Mouse (Mus musculus): Measurements from ENCODE around the gene Wdtc1. TPM values are rescaled to one million over a fixed set of nuclear protein-coding genes. Genes with fewer than 3 reads are reported as not detected.

The Wdtc1 gene
- total and polyA plus RNA-seq, 3 experiments = 61.8 to 96.1 (median 73.6) TPM

GRCm38 (mm10) chr4:133314896-133315295 lies 38.4 kb downstream of the Wdtc1 start:
- Histone ChIP-seq H3K4me1 (ENCODE audit: control insufficient read depth, insufficient read depth, low read length) (peaks cover 3% of the 10 kb centered on the region; the same call in 1 of the 2 replicates), H3K27ac (peak overlapping the region; percentile 68), H3K9ac (ENCODE audit: low read depth, low read length) (no peak overlapping the region), H3K27me3 (ENCODE audit: control insufficient read depth, insufficient read depth, low read length) (no peaks in the 10 kb centered on the region), H3K4me3 (no peak overlapping the region), H3K79me2 (replicated peaks; ENCODE audit: control insufficient read depth, insufficient read depth, low read length) (no peaks in the 10 kb centered on the region), H3K36me3 (ENCODE audit: control insufficient read depth, insufficient read depth, low read length) (peaks cover 2% of the 10 kb centered on the region; the same call in 1 of the 2 replicates)
- peak; percentile 77 to 84 for DNase-seq
- intact Hi-C loops (cut with DNase I) = no loop called here
- no peak for TF ChIP-seq POLR2A (IDR thresholded peaks at IDR 0.05; ENCODE audit: insufficient read depth, low read depth, low read length)
- TF ChIP-seq CTCF (IDR thresholded peaks at IDR 0.05) = peak; percentile 21; the same call in 1 of the 2 replicates
- TF ChIP-seq EP300 (IDR thresholded peaks at IDR 0.05; ENCODE audit: insufficient read depth, low read depth, low read length) = peak; percentile 98
- 42% methylated on average over 8 of the region's 8 CpGs for WGBS

DNA sequence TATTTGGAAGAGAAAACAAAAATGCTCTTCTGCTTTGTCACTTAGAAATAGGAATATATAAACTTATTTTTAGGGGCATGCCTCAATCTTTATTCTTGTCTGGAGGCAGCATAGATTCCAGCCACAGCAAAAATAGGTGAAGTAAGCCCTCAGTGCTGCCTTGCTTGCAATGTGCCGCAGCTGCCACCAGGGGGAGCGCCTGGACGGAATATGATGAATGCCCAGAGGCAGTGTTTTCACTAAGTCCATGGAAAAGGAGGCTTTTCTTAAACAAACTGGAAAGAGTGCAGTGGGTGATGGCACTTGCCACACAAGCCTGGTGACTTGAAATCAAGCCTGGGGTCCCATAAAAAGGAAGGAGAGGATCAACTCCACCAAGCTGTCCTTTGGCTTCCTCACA lies 43.3 kb downstream of the Wdtc1 start:
- Histone ChIP-seq H3K27me3 (ENCODE audit: control insufficient read depth, insufficient read depth, low read length) (no peaks in the 10 kb centered on the region), H3K9ac (ENCODE audit: low read depth, low read length) (no peak overlapping the region), H3K4me1 (ENCODE audit: control insufficient read depth, insufficient read depth, low read length) (no peaks in the 10 kb centered on the region), H3K36me3 (ENCODE audit: control insufficient read depth, insufficient read depth, low read length) (peaks cover 2% of the 10 kb centered on the region; the same call in 1 of the 2 replicates), H3K4me3 (no peak overlapping the region), H3K27ac (no peak overlapping the region), H3K79me2 (replicated peaks; ENCODE audit: control insufficient read depth, insufficient read depth, low read length) (no peaks in the 10 kb centered on the region)
- 1% methylated on average over 3 of the region's 3 CpGs for WGBS
- intact Hi-C loops (cut with DNase I) = loop anchor here (1.0 to 2.0 kb wide), 3 partner anchors 34 to 139 kb away; no protein-coding TSS in a partner anchor
- peak; percentile 76 to 91 for DNase-seq
- TF ChIP-seq EP300 (IDR thresholded peaks at IDR 0.05; ENCODE audit: insufficient read depth, low read depth, low read length) = peak; percentile 90
- TF ChIP-seq POLR2A (IDR thresholded peaks at IDR 0.05; ENCODE audit: insufficient read depth, low read depth, low read length) = no peak
- TF ChIP-seq CTCF (IDR thresholded peaks at IDR 0.05) = no peak

DNA sequence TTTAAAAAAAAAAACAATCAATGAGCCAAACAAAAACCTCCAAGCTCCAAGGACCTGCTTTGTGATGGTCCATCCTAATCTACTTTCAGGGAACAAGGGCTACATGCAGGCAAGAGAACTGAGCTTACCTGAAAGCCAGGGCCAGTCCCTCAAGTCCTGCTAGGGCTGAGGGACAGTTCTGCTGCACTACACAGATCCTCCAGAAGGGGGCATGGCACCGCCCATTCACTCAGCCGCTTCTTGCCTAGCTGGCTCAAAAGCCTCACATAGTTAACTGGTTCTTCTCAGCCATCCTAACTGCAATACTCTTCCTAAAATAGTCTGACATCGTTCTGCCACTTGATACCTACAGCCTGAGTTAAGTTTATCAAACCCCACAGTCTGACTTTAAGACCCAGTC lies 46.0 kb downstream of the Wdtc1 start:
- peak; percentile 51 to 66 for DNase-seq
- Histone ChIP-seq H3K36me3 (ENCODE audit: control insufficient read depth, insufficient read depth, low read length) (no peaks in the 10 kb centered on the region), H3K9ac (ENCODE audit: low read depth, low read length) (no peak overlapping the region), H3K4me3 (no peak overlapping the region), H3K79me2 (replicated peaks; ENCODE audit: control insufficient read depth, insufficient read depth, low read length) (no peaks in the 10 kb centered on the region), H3K4me1 (ENCODE audit: control insufficient read depth, insufficient read depth, low read length) (no peaks in the 10 kb centered on the region), H3K27me3 (ENCODE audit: control insufficient read depth, insufficient read depth, low read length) (no peaks in the 10 kb centered on the region), H3K27ac (no peak overlapping the region)
- intact Hi-C loops (cut with DNase I) = no loop called here
- TF ChIP-seq CTCF (IDR thresholded peaks at IDR 0.05) (peak; percentile 96), EP300 (IDR thresholded peaks at IDR 0.05; ENCODE audit: insufficient read depth, low read depth, low read length) (no peak)
- 36% methylated on average over 3 of the region's 3 CpGs for WGBS

DNA sequence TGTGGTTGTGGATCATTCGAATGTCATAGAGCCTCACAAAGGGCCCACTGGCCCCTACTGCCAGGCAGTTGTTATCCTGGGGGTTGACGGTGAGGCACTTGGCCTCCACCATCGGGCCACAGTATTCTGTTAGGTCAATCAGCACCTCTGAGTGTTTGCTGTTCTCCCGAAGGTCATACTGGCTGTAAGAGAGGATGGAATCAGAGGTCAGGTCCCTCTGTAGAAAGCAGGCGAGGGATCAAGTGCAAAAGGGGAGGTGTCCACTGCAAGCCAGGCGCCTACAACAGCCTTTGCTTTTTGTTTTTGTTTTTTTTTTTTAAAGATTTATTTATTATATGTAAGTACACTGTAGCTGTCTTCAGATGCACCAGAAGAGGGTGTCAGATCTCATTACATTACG lies 47.5 kb downstream of the Wdtc1 start:
- 87% methylated on average over 7 of the region's 7 CpGs for WGBS
- no peak for TF ChIP-seq POLR2A (IDR thresholded peaks at IDR 0.05; ENCODE audit: insufficient read depth, low read depth, low read length)
- TF ChIP-seq CTCF (IDR thresholded peaks at IDR 0.05) = no peak
- Histone ChIP-seq H3K4me1 (ENCODE audit: control insufficient read depth, insufficient read depth, low read length) (no peaks in the 10 kb centered on the region), H3K4me3 (no peak overlapping the region), H3K36me3 (ENCODE audit: control insufficient read depth, insufficient read depth, low read length) (no peaks in the 10 kb centered on the region), H3K27me3 (ENCODE audit: control insufficient read depth, insufficient read depth, low read length) (no peaks in the 10 kb centered on the region), H3K27ac (no peak overlapping the region), H3K79me2 (replicated peaks; ENCODE audit: control insufficient read depth, insufficient read depth, low read length) (no peaks in the 10 kb centered on the region), H3K9ac (ENCODE audit: low read depth, low read length) (no peak overlapping the region)
- intact Hi-C loops (cut with DNase I) = no loop called here
- DNase-seq = no peak

DNA sequence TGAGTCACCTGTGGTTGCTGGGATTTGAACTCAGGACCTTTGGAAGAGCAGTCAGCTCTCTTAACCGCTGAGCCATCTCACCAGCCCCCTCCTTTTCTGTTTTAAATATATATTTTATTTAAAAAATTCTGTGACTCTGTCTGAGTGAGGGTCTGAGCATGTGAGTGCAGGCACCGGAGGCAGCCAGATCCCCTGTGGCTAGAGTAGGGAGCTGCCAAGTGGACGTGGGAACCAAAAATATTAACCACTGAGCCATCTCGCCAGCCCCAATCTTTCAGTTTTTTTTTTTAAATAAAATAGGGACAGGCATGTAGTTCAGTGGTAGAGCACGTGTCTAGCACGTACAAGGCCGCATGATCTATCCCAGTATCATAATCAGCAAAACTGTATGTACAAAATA lies 48.5 kb downstream of the Wdtc1 start:
- H3K27ac ChIP-seq = no peak overlapping the region
- DNase-seq = no peak
- no peaks in the 10 kb centered on the region for H3K79me2 ChIP-seq (replicated peaks; ENCODE audit: control insufficient read depth, insufficient read depth, low read length)
- H3K4me3 ChIP-seq = no peak overlapping the region
- H3K9ac ChIP-seq (ENCODE audit: low read depth, low read length) = no peak overlapping the region
- no peaks in the 10 kb centered on the region for H3K4me1 ChIP-seq (ENCODE audit: control insufficient read depth, insufficient read depth, low read length)
- WGBS = 90% methylated on average over 7 of the region's 7 CpGs
- TF ChIP-seq POLR2A (IDR thresholded peaks at IDR 0.05; ENCODE audit: insufficient read depth, low read depth, low read length) = no peak
- no peak for TF ChIP-seq EP300 (IDR thresholded peaks at IDR 0.05; ENCODE audit: insufficient read depth, low read depth, low read length)
- no peak for TF ChIP-seq CTCF (IDR thresholded peaks at IDR 0.05)
- no peaks in the 10 kb centered on the region for H3K27me3 ChIP-seq (ENCODE audit: control insufficient read depth, insufficient read depth, low read length)
- H3K36me3 ChIP-seq (ENCODE audit: control insufficient read depth, insufficient read depth, low read length) = no peaks in the 10 kb centered on the region
- intact Hi-C loops (cut with DNase I) = no loop called here

GRCm38 (mm10) chr4:133302668-133303067 lies 50.6 kb downstream of the Wdtc1 start:
- no peak overlapping the region for H3K9ac ChIP-seq (ENCODE audit: low read depth, low read length)
- no peak overlapping the region for H3K4me3 ChIP-seq
- H3K27me3 ChIP-seq (ENCODE audit: control insufficient read depth, insufficient read depth, low read length) = no peaks in the 10 kb centered on the region
- WGBS = 63% methylated on average over 5 of the region's 5 CpGs
- no peak for DNase-seq
- no peaks in the 10 kb centered on the region for H3K4me1 ChIP-seq (ENCODE audit: control insufficient read depth, insufficient read depth, low read length)
- no peaks in the 10 kb centered on the region for H3K79me2 ChIP-seq (replicated peaks; ENCODE audit: control insufficient read depth, insufficient read depth, low read length)
- H3K27ac ChIP-seq = no peak overlapping the region
- no peaks in the 10 kb centered on the region for H3K36me3 ChIP-seq (ENCODE audit: control insufficient read depth, insufficient read depth, low read length)
- intact Hi-C loops (cut with DNase I) = loop anchor here (2.0 kb wide), 1 partner anchor 354 kb away; no protein-coding TSS in a partner anchor
- TF ChIP-seq CTCF (IDR thresholded peaks at IDR 0.05) = no peak

All from heart, adult 2 months (tissue).